Mouse (Mus musculus) gastrocnemius, adult 2 months (tissue): Measurements from ENCODE around the gene Cptp. TPM values are rescaled to one million over a fixed set of nuclear protein-coding genes. Genes with fewer than 3 reads are reported as not detected.
A peak's percentile ranks its signal among the peaks of the same experiment; 100 is the strongest.

ENCODE experiments used
- DNase-seq: peaks from one replicate; pipeline ENCODE4 v3.0.0; 2022
- H3K27ac ChIP-seq: fragments of 200-600 bp; 2 replicates; pipeline ENCODE4 v1.8.1; 2022; ENCODE audit warnings: mild to moderate bottlenecking
- H3K4me3 ChIP-seq: fragments of 200-600 bp; 2 replicates; pipeline ENCODE4 v1.8.1; 2022; ENCODE audit warnings: mild to moderate bottlenecking, moderate library complexity
- CTCF ChIP-seq: fragments of 200-600 bp; IDR thresholded peaks from 2 replicates; pipeline ENCODE4 v1.8.1; 2022; ENCODE audit warnings: antibody characterized with exemption, mild to moderate bottlenecking, moderate library complexity
- intact Hi-C: fragments of 180-260 bp; cut with DNase I; formaldehyde crosslinking; loops from one replicate; pipeline ENCODE4 v1.15.1; 2025
- total RNA-seq, 2 experiments: library from RNA; stranded (reverse); gene quantifications; 2 replicates each; pipeline ENCODE4 v1.2.3; 2021

Gene Cptp
- total RNA-seq, 2 experiments from 2014 or later: 13.6 to 18.0 TPM

GRCm38 (mm10) chr4:155871404-155871803, 2.2 kb upstream of the Cptp start:
- intact Hi-C loops: loop anchor here (2.0 to 10.0 kb wide), 2 partner anchors 21 to 233 kb away; partner anchors contain the start of gene 9430015G10Rik
- no peak overlapping the region for H3K27ac ChIP-seq
- H3K4me3 ChIP-seq: no peak overlapping the region
- no peak for TF ChIP-seq CTCF
- no peak for DNase-seq

- H3K27ac ChIP-seq: peak overlapping the region; percentile 88
- DNase-seq: peak; percentile 52
- intact Hi-C loops: no loop called here
- TF ChIP-seq CTCF: no peak
- H3K4me3 ChIP-seq: peak overlapping the region; percentile 95
Observed at GRCm38 (mm10) chr4:155868614-155869298, 484 bp downstream of the Cptp start.

- TF ChIP-seq CTCF: no peak
- Histone ChIP-seq H3K4me3 (no peak within 1 kb of the TSS), H3K27ac (no peak within 1 kb of the TSS)
- intact Hi-C loops: no loop called here
- DNase-seq: peak; percentile 20
Observed at GRCm38 (mm10) chr4:155863001-155863400, 6.2 kb downstream of the Cptp start, which contains the start of gene Tas1r3. Gene Tas1r3 (minus strand): TSS chr4:155863362.

GRCm38 (mm10) chr4:155861787-155862186, 7.5 kb downstream of the Cptp start:
- H3K4me3 ChIP-seq: no peak overlapping the region
- intact Hi-C loops: no loop called here
- H3K27ac ChIP-seq: no peak overlapping the region
- TF ChIP-seq CTCF: no peak
- DNase-seq: peak; percentile 17

GRCm38 (mm10) chr4:155859318-155859717, 9.9 kb downstream of the Cptp start:
- TF ChIP-seq CTCF: no peak
- DNase-seq: peak; percentile 24
- Histone ChIP-seq H3K4me3 (no peak overlapping the region), H3K27ac (no peak overlapping the region)
- intact Hi-C loops: no loop called here

GRCm38 (mm10) chr4:155856881-155857280, 12.4 kb downstream of the Cptp start:
- no peak for TF ChIP-seq CTCF
- Histone ChIP-seq H3K27ac (no peak overlapping the region), H3K4me3 (no peak overlapping the region)
- intact Hi-C loops: no loop called here
- DNase-seq: no peak

GRCm38 (mm10) chr4:155856071-155856470, 13.2 kb downstream of the Cptp start:
- intact Hi-C loops: no loop called here
- no peak for TF ChIP-seq CTCF

GRCm38 (mm10) chr4:155854991-155855390, 14.2 kb downstream of the Cptp start:
- no peak overlapping the region for H3K27ac ChIP-seq
- peak; percentile 22 for DNase-seq
- H3K4me3 ChIP-seq: no peak overlapping the region
- intact Hi-C loops: no loop called here
- TF ChIP-seq CTCF: no peak

More at GRCm38 (mm10) chr4:155856071-155856470, 13.2 kb downstream of the Cptp start:
- Histone ChIP-seq H3K4me3 (no peak overlapping the region), H3K27ac (no peak overlapping the region)
- peak; percentile 17 for DNase-seq

GRCm38 (mm10) chr4:155853421-155853820, 15.8 kb downstream of the Cptp start:
- TF ChIP-seq CTCF: no peak
- DNase-seq: peak; percentile 30
- no peak overlapping the region for H3K27ac ChIP-seq
- no peak overlapping the region for H3K4me3 ChIP-seq
- intact Hi-C loops: loop anchor here (2.0 kb wide), 1 partner anchor 13 kb away; no protein-coding TSS in a partner anchor

- no peak for TF ChIP-seq CTCF
- Histone ChIP-seq H3K27ac (peak overlapping the region; percentile 98), H3K4me3 (peak overlapping the region; percentile 42)
- peak; percentile 54 for DNase-seq
- intact Hi-C loops: loop anchor here (2.0 kb wide), 1 partner anchor 15 kb away; no protein-coding TSS in a partner anchor
Observed at GRCm38 (mm10) chr4:155851951-155852411, 17.3 kb downstream of the Cptp start.

GRCm38 (mm10) chr4:155851368-155851767, 17.9 kb downstream of the Cptp start:
- H3K4me3 ChIP-seq: peak overlapping the region; percentile 42
- intact Hi-C loops: no loop called here
- no peak for TF ChIP-seq CTCF
- peak; percentile 10 for DNase-seq
- peak overlapping the region; percentile 98 for H3K27ac ChIP-seq

- no peak for TF ChIP-seq CTCF
- H3K27ac ChIP-seq: peak overlapping the region; percentile 98
- peak overlapping the region; percentile 94 for H3K4me3 ChIP-seq
- DNase-seq: peak; percentile 27
- intact Hi-C loops: no loop called here
Observed at GRCm38 (mm10) chr4:155849792-155850451, 19.3 kb downstream of the Cptp start.

- no peak for TF ChIP-seq CTCF
- peak overlapping the region; percentile 94 for H3K4me3 ChIP-seq
- peak overlapping the region; percentile 98 for H3K27ac ChIP-seq
- DNase-seq: peak; percentile 11
- intact Hi-C loops: no loop called here
Observed at GRCm38 (mm10) chr4:155849391-155849790, 19.8 kb downstream of the Cptp start.
